15 mouse cellular contexts compared by ENCODE assay signal in the genomic region with DNA sequence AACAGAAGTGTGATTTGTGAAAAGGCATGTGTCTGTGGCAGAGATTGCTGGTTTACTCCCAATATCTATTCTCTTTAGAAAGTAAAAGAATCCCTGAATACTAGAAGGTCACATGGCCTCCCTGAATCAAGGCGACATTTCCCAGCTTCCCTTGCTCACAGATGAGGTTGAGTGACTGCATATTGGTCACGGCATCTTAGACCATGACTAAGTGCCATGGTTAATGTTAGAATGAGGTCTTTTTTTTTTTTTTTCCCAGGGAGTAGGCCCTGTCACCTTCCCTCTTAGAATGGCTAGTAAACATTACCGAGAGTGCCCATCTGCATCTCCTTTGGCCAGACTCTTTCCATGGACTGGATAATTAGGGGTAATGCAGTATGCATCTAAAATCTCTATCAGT. TPM values are rescaled to one million over a fixed set of nuclear protein-coding genes. Genes with fewer than 3 reads are reported as not detected.
"Had no signal": no experiment of that assay in that cellular context is flagged by ENCODE, and none has a peak within 500 bp of the region (broad histone marks: within the 10 kb centered on the region; RNA-seq: fewer than 3 reads in every experiment).

No protein-coding gene starts in this region.

- ATAC-seq: lung, postnatal 0 days had no signal

- H3K9ac ChIP-seq: limb, embryonic 13.5 days; liver, embryonic 14.5 days; neural tube, embryonic 13.5 days; stomach, embryonic 15.5 days had no signal

- H3K27ac ChIP-seq: limb, embryonic 13.5 days; liver, embryonic 14.5 days; neural tube, embryonic 13.5 days; stomach, embryonic 15.5 days had no signal

- DNase-seq: kidney, adult 11 months; kidney, postnatal 10 days; left cerebral cortex, postnatal 4 days; lung, adult 2 months; lung, postnatal 36 days; right cerebral cortex, postnatal 14 days; thymus, adult 2 months; thymus, postnatal 25 days had no signal

- H3K36me3 ChIP-seq: limb, embryonic 13.5 days; neural tube, embryonic 13.5 days; stomach, embryonic 15.5 days had no signal

- H3K9me3 ChIP-seq: limb, embryonic 13.5 days; neural tube, embryonic 13.5 days; stomach, embryonic 15.5 days had no signal

- H3K4me2 ChIP-seq: limb, embryonic 13.5 days; neural tube, embryonic 13.5 days; stomach, embryonic 15.5 days had no signal

- H3K4me3 ChIP-seq: limb, embryonic 13.5 days; neural tube, embryonic 13.5 days; stomach, embryonic 15.5 days had no signal

- H3K27me3 ChIP-seq: limb, embryonic 13.5 days; neural tube, embryonic 13.5 days; stomach, embryonic 15.5 days had no signal

- H3K4me1 ChIP-seq: stomach, embryonic 15.5 days had no signal

RNA-seq across cellular contexts. Expression of gene Pax6, which starts 41.8 kb away (rescaled TPM):
- polyA plus RNA-seq: liver, adult 2 months; lung, adult 2 months; lung, postnatal 0 days; urinary bladder, adult 2 months had no signal
